Mouse (Mus musculus) adrenal gland, adult 2 months (tissue): Measurements from ENCODE around the gene Hist1h2be. TPM values are rescaled to one million over a fixed set of nuclear protein-coding genes. Genes with fewer than 3 reads are reported as not detected.

ENCODE experiments used
- microRNA-seq, 2 experiments: library from miRNA; unstranded; fragments of <30 nt; microRNA quantifications; one replicate each; pipeline ENCODE4 v1.2.0; 2021
- polyA plus RNA-seq: library from polyadenylated mRNA; depleted of rRNA; stranded (reverse); fragments of >200 nt; gene quantifications from 2 replicates; pipeline ENCODE4 v1.2.3, GENCODE M21; 2012; rRNA removed
- total RNA-seq, 2 experiments: library from RNA; stranded (reverse); gene quantifications; 2 replicates each; pipeline ENCODE4 v1.2.3; 2021

Hist1h2be gene
- total and polyA plus RNA-seq, 3 experiments: 1.7 to 14.8 (median 11.3) TPM

Small RNAs within 50 kb of the gene (microRNA-seq; reads per million reads assigned to microRNA genes)
- gene Gm44297 (0 reads per million in 2 experiments), gene Gm44359 (0 reads per million in 2 experiments), gene Gm44394 (0 reads per million in 2 experiments)

Other genes starting within 250 kb of the Hist1h2be start
Only the 30 nearest of the 36 such genes appear.
- not detected for gene Btn2a2, start 132.3 kb downstream of the Hist1h2be start, total RNA-seq
- gene Btn2a2, start 132.3 kb downstream of the Hist1h2be start, polyA plus RNA-seq: not detected in 2 replicates
- gene Hist1h4h, start 90.1 kb downstream of the Hist1h2be start, total RNA-seq: 100 to 1,000 TPM; 338 to 400 TPM
- 20.2 and 33.8 TPM in 2 replicates for gene Hist1h4h, start 90.1 kb downstream of the Hist1h2be start, polyA plus RNA-seq
- 10 to 100 TPM; 17.9 to 20.0 TPM for gene Hist1h2af, start 87.2 kb downstream of the Hist1h2be start, total RNA-seq
- gene Hist1h2af, start 87.2 kb downstream of the Hist1h2be start, polyA plus RNA-seq: 24.9 and 66.0 TPM in 2 replicates
- gene Hist1h3g, start 85.7 kb downstream of the Hist1h2be start, total RNA-seq: 1 to 10 TPM; 2.2 to 7.1 TPM
- gene Hist1h3g, start 85.7 kb downstream of the Hist1h2be start, polyA plus RNA-seq: 3.2 and 3.5 TPM in 2 replicates
- gene Hist1h2bh, start 77.7 kb downstream of the Hist1h2be start, total RNA-seq: 1 to 10 TPM; 3.0 to 3.2 TPM
- gene Hist1h2bh, start 77.7 kb downstream of the Hist1h2be start, polyA plus RNA-seq: 1.2 and 1.5 TPM in 2 replicates
- gene Hist1h3f, start 77.1 kb downstream of the Hist1h2be start, total RNA-seq: 10 to 100 TPM; 16.8 to 18.0 TPM
- gene Hist1h3f, start 77.1 kb downstream of the Hist1h2be start, polyA plus RNA-seq: 3.0 and 3.1 TPM in 2 replicates
- 10 to 100 TPM; 37.2 to 51.6 TPM for gene Hist1h4f, start 69.5 kb downstream of the Hist1h2be start, total RNA-seq
- gene Hist1h4f, start 69.5 kb downstream of the Hist1h2be start, polyA plus RNA-seq: 0.40 and 2.2 TPM in 2 replicates
- gene Hist1h1d, start 67.9 kb downstream of the Hist1h2be start, total RNA-seq: 1 to 10 TPM; 2.4 to 3.4 TPM
- gene Hist1h1d, start 67.9 kb downstream of the Hist1h2be start, polyA plus RNA-seq: not detected in 2 replicates
- 10 to 100 TPM; 41.4 to 51.2 TPM for gene Hist1h3e, start 58.8 kb downstream of the Hist1h2be start, total RNA-seq
- gene Hist1h3e, start 58.8 kb downstream of the Hist1h2be start, polyA plus RNA-seq: 12.8 and 14.0 TPM in 2 replicates
- gene Hist1h2ae, start 49.9 kb downstream of the Hist1h2be start, total RNA-seq: 1 to 10 TPM; 2.7 to 4.9 TPM
- gene Hist1h2ae, start 49.9 kb downstream of the Hist1h2be start, polyA plus RNA-seq: 0.90 and 3.7 TPM in 2 replicates
- gene Hist1h2bg, start 49.7 kb downstream of the Hist1h2be start, total RNA-seq: 10 to 100 TPM; 41.1 to 60.2 TPM
- 25.3 and 27.0 TPM in 2 replicates for gene Hist1h2bg, start 49.7 kb downstream of the Hist1h2be start, polyA plus RNA-seq
- 10 to 100 TPM; 17.9 to 21.6 TPM for gene Hist1h2bf, start 46.9 kb downstream of the Hist1h2be start, total RNA-seq
- gene Hist1h2bf, start 46.9 kb downstream of the Hist1h2be start, polyA plus RNA-seq: 0.80 and 5.5 TPM in 2 replicates
- gene Hist1h2ad, start 46.7 kb downstream of the Hist1h2be start, total RNA-seq: 1 to 10 TPM; 2.9 to 6.4 TPM
- gene Hist1h2ad, start 46.7 kb downstream of the Hist1h2be start, polyA plus RNA-seq: 2.5 and 3.2 TPM in 2 replicates
- gene Hist1h3d, start 45.4 kb downstream of the Hist1h2be start, total RNA-seq: 1 to 10 TPM; 3.7 to 6.5 TPM
- 3.7 TPM in 2 replicates for gene Hist1h3d, start 45.4 kb downstream of the Hist1h2be start, polyA plus RNA-seq
- 100 to 1,000 TPM; 118 to 129 TPM for gene Hist1h4d, start 39.5 kb downstream of the Hist1h2be start, total RNA-seq
- 2.6 and 2.7 TPM in 2 replicates for gene Hist1h4d, start 39.5 kb downstream of the Hist1h2be start, polyA plus RNA-seq
- 10 to 100 TPM; 44.2 to 71.4 TPM for gene Hist1h1e, start 1.4 kb upstream of the Hist1h2be start, total RNA-seq
- gene Hist1h1e, start 1.4 kb upstream of the Hist1h2be start, polyA plus RNA-seq: 1.0 and 1.2 TPM in 2 replicates
- 1 to 10 TPM; 2.0 to 2.5 TPM for gene Hist1h2ac, start 62.8 kb upstream of the Hist1h2be start, total RNA-seq
- 0.34 and 0.87 TPM in 2 replicates for gene Hist1h2ac, start 62.8 kb upstream of the Hist1h2be start, polyA plus RNA-seq
- gene Hist1h2bc, start 63.1 kb upstream of the Hist1h2be start, total RNA-seq: 100 to 1,000 TPM; 143 to 210 TPM
- gene Hist1h2bc, start 63.1 kb upstream of the Hist1h2be start, polyA plus RNA-seq: 308 and 343 TPM in 2 replicates
- gene Hist1h1t, start 74.7 kb upstream of the Hist1h2be start, total RNA-seq: not detected
- gene Hist1h1t, start 74.7 kb upstream of the Hist1h2be start, polyA plus RNA-seq: not detected in 2 replicates
- gene Hist1h4c, start 77.3 kb upstream of the Hist1h2be start, total RNA-seq: 10 to 100 TPM; 70.2 to 84.7 TPM
- gene Hist1h4c, start 77.3 kb upstream of the Hist1h2be start, polyA plus RNA-seq: 1.7 and 2.8 TPM in 2 replicates
- gene Hfe, start 89.7 kb upstream of the Hist1h2be start, total RNA-seq: 10 to 100 TPM; 22.3 to 33.0 TPM
- gene Hfe, start 89.7 kb upstream of the Hist1h2be start, polyA plus RNA-seq: 27.9 and 30.3 TPM in 2 replicates
- 100 to 1,000 TPM; 168 to 270 TPM for gene Hist1h1c, start 117.7 kb upstream of the Hist1h2be start, total RNA-seq
- 32.9 and 41.2 TPM in 2 replicates for gene Hist1h1c, start 117.7 kb upstream of the Hist1h2be start, polyA plus RNA-seq
- 10 to 100 TPM in 1 of 2 experiments, 1 to 10 TPM in 1; 4.6 to 14.7 TPM for gene Hist1h3c, start 124.5 kb upstream of the Hist1h2be start, total RNA-seq
- gene Hist1h3c, start 124.5 kb upstream of the Hist1h2be start, polyA plus RNA-seq: 4.9 and 6.7 TPM in 2 replicates
- gene Hist1h2bb, start 125.6 kb upstream of the Hist1h2be start, total RNA-seq: 10 to 100 TPM; 17.1 TPM
- 4.2 and 5.6 TPM in 2 replicates for gene Hist1h2bb, start 125.6 kb upstream of the Hist1h2be start, polyA plus RNA-seq
- 10 to 100 TPM; 25.7 to 26.0 TPM for gene Hist1h2ab, start 130.0 kb upstream of the Hist1h2be start, total RNA-seq
- gene Hist1h2ab, start 130.0 kb upstream of the Hist1h2be start, polyA plus RNA-seq: 1.6 and 4.1 TPM in 2 replicates
- gene Hist1h3b, start 131.1 kb upstream of the Hist1h2be start, total RNA-seq: 10 to 100 TPM; 25.0 to 32.1 TPM
- gene Hist1h3b, start 131.1 kb upstream of the Hist1h2be start, polyA plus RNA-seq: 2.5 and 3.2 TPM in 2 replicates
- 10 to 100 TPM; 64.3 to 65.2 TPM for gene Hist1h4b, start 135.9 kb upstream of the Hist1h2be start, total RNA-seq
- gene Hist1h4b, start 135.9 kb upstream of the Hist1h2be start, polyA plus RNA-seq: 2.4 and 3.9 TPM in 2 replicates
- 10 to 100 TPM; 21.1 to 26.3 TPM for gene Hist1h4a, start 140.1 kb upstream of the Hist1h2be start, total RNA-seq
- 0.36 and 2.1 TPM in 2 replicates for gene Hist1h4a, start 140.1 kb upstream of the Hist1h2be start, polyA plus RNA-seq
- gene Hist1h3a, start 141.3 kb upstream of the Hist1h2be start, total RNA-seq: 10 to 100 TPM; 32.5 to 35.7 TPM
- 4.2 and 6.6 TPM in 2 replicates for gene Hist1h3a, start 141.3 kb upstream of the Hist1h2be start, polyA plus RNA-seq
- gene Hist1h1a, start 142.5 kb upstream of the Hist1h2be start, total RNA-seq: 10 to 100 TPM; 11.0 to 19.6 TPM
- 0.21 and 0.25 TPM in 2 replicates for gene Hist1h1a, start 142.5 kb upstream of the Hist1h2be start, polyA plus RNA-seq